Mouse (Mus musculus) limb, embryonic 14.5 days (tissue): ENCODE results near the gene Copb1. TPM values are rescaled to one million over a fixed set of nuclear protein-coding genes. Genes with fewer than 3 reads are reported as not detected.
A peak's percentile ranks its signal among the peaks of the same experiment; 100 is the strongest.

ENCODE experiments used
- ATAC-seq: fragments of 200-750 bp; cut with Nextera tagmentation; 2 replicates; pipeline ENCODE4 v1.8.0; 2017; ENCODE audit warnings: low read depth, moderate number of reproducible peaks, moderate TSS enrichment; ENCODE audit not compliant: low FRiP score
- DNase-seq: peaks from one replicate; pipeline ENCODE4 v3.0.0-alpha.2; 2015; ENCODE audit warnings: low spot score
- H3K27ac ChIP-seq: fragments of 300-500 bp; sonication (generic); replicated peaks from 2 replicates; pipeline ENCODE4 v1.5.1; 2014; ENCODE audit warnings: low read depth, mild to moderate bottlenecking, low read length, moderate library complexity, mixed read lengths
- H3K27me3 ChIP-seq: fragments of 300-500 bp; sonication (generic); 2 replicates; pipeline ENCODE4 v1.6.1; 2014; ENCODE audit warnings: low read length, mixed read lengths; ENCODE audit not compliant: control insufficient read depth, insufficient read depth
- H3K36me3 ChIP-seq: fragments of 300-500 bp; sonication (generic); 2 replicates; pipeline ENCODE4 v1.6.1; 2014; ENCODE audit warnings: mild to moderate bottlenecking, low read length, moderate library complexity, mixed read lengths; ENCODE audit not compliant: control insufficient read depth, insufficient read depth
- H3K4me1 ChIP-seq: fragments of 300-500 bp; sonication (generic); 2 replicates; pipeline ENCODE4 v1.6.1; 2014; ENCODE audit warnings: antibody characterized with exemption, low read length, mixed read lengths; ENCODE audit not compliant: control insufficient read depth, insufficient read depth
- H3K4me2 ChIP-seq: fragments of 300-500 bp; sonication (generic); replicated peaks from 2 replicates; pipeline ENCODE4 v1.6.1; 2014; ENCODE audit warnings: low read depth, mild to moderate bottlenecking, low read length, moderate library complexity; ENCODE audit not compliant: severe bottlenecking
- H3K4me3 ChIP-seq: fragments of 300-500 bp; sonication (generic); replicated peaks from 2 replicates; pipeline ENCODE4 v1.5.1; 2014; ENCODE audit warnings: low read length
- H3K9ac ChIP-seq: fragments of 300-500 bp; sonication (generic); 2 replicates; pipeline ENCODE4 v1.6.1; 2014; ENCODE audit warnings: mild to moderate bottlenecking, low read depth, low read length, moderate library complexity; ENCODE audit not compliant: severe bottlenecking
- H3K9me3 ChIP-seq: fragments of 300-500 bp; sonication (generic); 2 replicates; pipeline ENCODE4 v1.6.1; 2016; ENCODE audit warnings: low read length; ENCODE audit not compliant: control insufficient read depth
- POLR2A ChIP-seq: fragments of 200-500 bp; IDR thresholded peaks from 2 replicates; pipeline ENCODE4 v1.8.0; 2012; ENCODE audit warnings: inconsistent platforms, mild to moderate bottlenecking, moderate library complexity, borderline replicate concordance; ENCODE audit not compliant: insufficient read depth, insufficient read length; ENCODE audit errors: extremely low read depth
- WGBS: fragments of 180-500 bp; shearing (Covaris S2); extraction: QIAGEN DNeasy Blood & Tissue Kit; methylation state at CpG from one replicate; pipeline ENCODE4 v1.1.7; 2014; 5-methylcytosine and 5-hydroxymethylcytosine counted together
- polyA plus RNA-seq, 2 experiments: library from polyadenylated mRNA; depleted of rRNA in 1 of 2; stranded (reverse) in 1 of 2; unstranded in 1 of 2; fragments of >200 nt; fragmentation: Nextera tagmentation in 1 of 2; extraction: Ambion mirVana in 1 of 2; gene quantifications; 2 replicates each; pipeline versions ENCODE4 v1.2.1 to v1.2.3; 2012 to 2014

Gene Copb1
- polyA plus RNA-seq, 2 experiments = 112 to 150 TPM

DNA sequence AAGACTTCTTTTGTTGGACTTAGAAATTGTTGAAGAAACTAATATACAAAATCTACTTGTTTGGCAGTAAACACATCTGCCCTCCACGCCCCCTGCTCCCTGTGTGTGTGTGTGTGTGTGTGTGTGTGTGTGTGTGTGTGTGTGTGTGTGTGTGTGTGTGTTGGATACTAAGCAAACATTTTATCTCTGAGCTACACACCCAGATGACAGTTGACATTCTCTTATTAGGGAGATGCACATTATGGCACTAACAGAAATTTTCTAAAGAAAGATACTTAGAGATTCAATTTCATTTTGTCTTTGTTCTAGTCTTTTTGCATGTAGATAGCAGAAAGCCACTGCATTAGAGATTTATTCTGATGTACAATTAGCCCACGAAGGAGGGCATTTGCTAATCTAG, 37.6 kb downstream of the Copb1 start:
- no peak overlapping the region for H3K27ac ChIP-seq
- no peak overlapping the region for H3K9ac ChIP-seq
- H3K36me3 ChIP-seq = peaks cover 67% of the 10 kb centered on the region
- H3K9me3 ChIP-seq = no peaks in the 10 kb centered on the region
- H3K4me3 ChIP-seq = no peak overlapping the region
- ATAC-seq (no peak), DNase-seq (no peak)
- H3K4me2 ChIP-seq = no peak overlapping the region
- WGBS = 83% methylated on average over 2 of the region's 2 CpGs
- no peaks in the 10 kb centered on the region for H3K27me3 ChIP-seq
- H3K4me1 ChIP-seq = no peaks in the 10 kb centered on the region
- TF ChIP-seq POLR2A = no peak

DNA sequence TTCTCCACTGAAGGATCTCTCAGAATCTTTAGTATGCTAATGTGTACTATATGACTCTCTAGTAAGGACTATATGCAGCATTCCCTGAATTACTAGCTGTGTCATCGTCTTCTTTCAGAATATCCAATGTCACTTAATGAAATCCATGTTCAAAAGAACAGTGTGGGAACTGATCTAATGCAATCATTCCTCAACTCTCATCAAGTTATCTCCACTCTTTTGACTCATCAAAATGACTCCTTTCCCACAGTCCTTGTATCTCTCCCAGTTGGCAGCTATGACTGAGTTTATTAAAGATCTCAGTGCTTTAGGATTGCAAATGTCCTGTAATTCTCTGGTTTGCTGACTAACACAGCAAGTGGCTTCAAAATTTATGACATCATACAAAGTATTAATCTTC, 40.1 kb downstream of the Copb1 start:
- no peak overlapping the region for H3K4me3 ChIP-seq
- H3K9ac ChIP-seq = no peak overlapping the region
- H3K27me3 ChIP-seq = no peaks in the 10 kb centered on the region
- no peak for TF ChIP-seq POLR2A
- WGBS = 83% methylated on average over 1 of the region's 1 CpGs
- ATAC-seq (no peak), DNase-seq (no peak)
- H3K4me1 ChIP-seq = no peaks in the 10 kb centered on the region
- H3K4me2 ChIP-seq = no peak overlapping the region
- no peak overlapping the region for H3K27ac ChIP-seq
- no peaks in the 10 kb centered on the region for H3K9me3 ChIP-seq
- H3K36me3 ChIP-seq = peaks cover 50% of the 10 kb centered on the region

DNA sequence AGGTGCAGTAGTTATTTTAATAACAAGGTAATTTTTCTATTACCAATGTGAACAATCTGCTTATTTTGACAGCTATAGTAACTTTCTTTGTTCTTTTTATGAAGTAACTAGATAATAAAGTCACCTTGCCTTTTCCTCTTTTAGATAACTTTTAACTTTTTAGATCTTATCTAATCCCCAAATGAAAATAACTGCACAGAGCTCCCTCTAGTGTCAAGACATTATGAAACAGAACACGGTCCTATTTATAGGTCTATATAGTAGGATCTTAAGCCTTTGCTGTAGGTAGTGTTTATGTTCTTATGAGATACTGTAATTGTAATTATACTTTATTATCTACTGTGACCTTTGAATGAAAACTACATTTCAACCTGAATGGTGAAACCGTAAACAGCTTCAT, 41.0 kb downstream of the Copb1 start:
- H3K9me3 ChIP-seq = no peaks in the 10 kb centered on the region
- no peak overlapping the region for H3K9ac ChIP-seq
- WGBS = 60% methylated on average over 2 of the region's 2 CpGs
- ATAC-seq = no peak
- DNase-seq = peak; percentile 60
- no peak for TF ChIP-seq POLR2A
- no peak overlapping the region for H3K4me2 ChIP-seq
- no peaks in the 10 kb centered on the region for H3K27me3 ChIP-seq
- H3K4me3 ChIP-seq = no peak overlapping the region
- H3K27ac ChIP-seq = no peak overlapping the region
- peaks cover 48% of the 10 kb centered on the region for H3K36me3 ChIP-seq
- no peaks in the 10 kb centered on the region for H3K4me1 ChIP-seq

DNA sequence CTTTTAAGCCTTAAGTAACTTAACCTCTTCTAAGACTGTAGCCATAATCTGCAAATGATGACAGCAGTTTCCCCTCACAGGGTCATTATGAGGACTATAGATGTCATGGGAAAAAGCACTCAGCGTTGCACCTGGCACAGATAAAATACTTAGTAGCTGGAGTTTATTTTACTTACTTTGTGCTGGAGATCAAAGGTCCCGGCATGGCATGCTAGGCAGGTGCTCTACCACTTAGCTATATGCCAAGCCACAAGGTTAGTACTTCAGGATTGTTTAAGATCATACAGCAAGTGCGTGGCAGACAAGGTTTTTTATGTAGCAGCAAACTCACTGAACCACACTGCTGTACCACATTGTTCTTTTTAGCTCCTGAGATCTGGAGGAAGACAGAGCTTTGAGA, 43.9 kb downstream of the Copb1 start:
- Histone ChIP-seq H3K4me3 (no peak overlapping the region), H3K27me3 (no peaks in the 10 kb centered on the region), H3K27ac (no peak overlapping the region), H3K9ac (no peak overlapping the region), H3K4me2 (no peak overlapping the region), H3K36me3 (peaks cover 29% of the 10 kb centered on the region), H3K9me3 (no peaks in the 10 kb centered on the region), H3K4me1 (no peaks in the 10 kb centered on the region)
- ATAC-seq (no peak), DNase-seq (no peak)
- TF ChIP-seq POLR2A = no peak
- 81% methylated on average over 3 of the region's 3 CpGs for WGBS

DNA sequence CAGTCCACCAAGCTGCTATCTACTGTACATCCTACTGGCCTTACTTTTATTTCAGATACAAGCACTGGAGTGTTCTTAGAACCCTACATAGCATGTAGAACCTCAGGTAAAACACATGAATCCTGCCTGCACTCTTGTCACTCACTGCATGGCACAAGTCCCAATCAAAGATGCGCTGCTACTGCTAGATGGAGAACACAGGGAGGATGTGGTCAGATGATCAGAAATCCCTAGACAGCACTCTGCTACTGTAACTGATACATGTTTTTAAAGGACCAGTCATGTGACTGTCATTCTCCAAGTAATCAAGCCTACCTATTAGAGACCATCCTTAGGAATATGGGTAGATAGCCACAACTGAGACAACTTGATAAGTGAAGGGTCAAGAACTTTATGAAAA, 44.7 kb downstream of the Copb1 start:
- Histone ChIP-seq H3K4me3 (no peak overlapping the region), H3K27me3 (no peaks in the 10 kb centered on the region), H3K9me3 (no peaks in the 10 kb centered on the region), H3K9ac (no peak overlapping the region), H3K4me1 (no peaks in the 10 kb centered on the region), H3K4me2 (no peak overlapping the region), H3K27ac (no peak overlapping the region), H3K36me3 (peaks cover 25% of the 10 kb centered on the region)
- DNase-seq (no peak), ATAC-seq (no peak)
- 96% methylated on average over 1 of the region's 1 CpGs for WGBS
- no peak for TF ChIP-seq POLR2A

DNA sequence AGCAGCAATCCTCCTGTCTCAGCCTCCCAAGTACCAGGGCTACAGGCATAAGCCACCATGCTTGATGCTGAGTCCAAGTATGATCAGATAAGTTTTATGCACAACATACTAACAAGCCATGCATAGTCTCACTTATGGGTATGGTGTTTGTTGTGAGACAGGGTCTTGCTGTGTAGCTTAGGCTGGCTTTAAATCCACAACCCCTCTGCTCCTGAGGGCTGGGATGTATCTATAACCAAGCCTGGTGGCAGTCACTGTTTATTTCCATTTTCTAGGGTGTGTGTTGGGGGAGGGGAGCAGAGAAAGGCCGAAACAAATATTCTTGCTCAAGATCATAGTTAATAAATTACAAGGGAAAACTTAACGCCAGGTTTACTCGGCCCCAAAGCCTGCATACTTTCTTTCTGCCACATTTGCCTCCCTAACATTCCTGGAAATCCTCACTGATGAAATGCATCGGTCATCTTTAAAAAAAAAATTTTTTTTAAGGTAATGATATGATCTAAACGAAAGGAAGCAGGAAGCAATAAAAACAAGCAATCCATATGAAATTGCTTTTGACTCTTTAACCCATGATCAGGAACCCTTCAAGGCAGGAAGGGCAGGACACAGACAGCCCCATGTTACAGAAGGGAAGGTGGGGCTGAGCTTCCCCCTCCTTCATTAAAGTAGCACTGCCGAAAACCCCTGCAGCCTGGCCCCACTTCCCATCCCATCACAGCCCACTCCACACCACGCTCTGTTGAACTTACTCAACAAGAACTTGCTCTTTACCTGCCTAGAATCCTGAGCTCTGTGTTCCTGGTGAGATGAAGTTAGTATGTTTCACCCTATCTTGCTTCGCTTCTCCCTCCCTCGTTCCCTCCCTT, 50.8 kb downstream of the Copb1 start:
- WGBS = 47% methylated on average over 9 of the region's 9 CpGs
- no peak for TF ChIP-seq POLR2A
- Histone ChIP-seq H3K4me1 (0 out of 2 replicates have a peak, but pooled peaks cover 3% of the 10 kb centered on the region), H3K9me3 (no peaks in the 10 kb centered on the region), H3K36me3 (no peaks in the 10 kb centered on the region), H3K27ac (no peak overlapping the region), H3K4me2 (no peak overlapping the region), H3K4me3 (no peak overlapping the region), H3K9ac (no peak overlapping the region), H3K27me3 (no peaks in the 10 kb centered on the region)
- DNase-seq (no peak), ATAC-seq (no peak)
